Mouse (Mus musculus) cerebellum, adult 2 months (tissue): ENCODE results near the gene Pfdn5.

Source experiments
- CTCF ChIP-seq: fragments of 200-500 bp; IDR thresholded peaks from 2 replicates; pipeline ENCODE4 v1.5.1; 2011; ENCODE audit warnings: low read depth, mild to moderate bottlenecking, control low read depth, low read length, moderate library complexity, borderline replicate concordance; ENCODE audit not compliant: insufficient read depth
- POLR2A ChIP-seq: fragments of 200-500 bp; IDR thresholded peaks from 2 replicates; pipeline ENCODE4 v1.6.1; 2011; ENCODE audit warnings: low read length, control low read depth, borderline replicate concordance; ENCODE audit not compliant: insufficient read depth

DNA sequence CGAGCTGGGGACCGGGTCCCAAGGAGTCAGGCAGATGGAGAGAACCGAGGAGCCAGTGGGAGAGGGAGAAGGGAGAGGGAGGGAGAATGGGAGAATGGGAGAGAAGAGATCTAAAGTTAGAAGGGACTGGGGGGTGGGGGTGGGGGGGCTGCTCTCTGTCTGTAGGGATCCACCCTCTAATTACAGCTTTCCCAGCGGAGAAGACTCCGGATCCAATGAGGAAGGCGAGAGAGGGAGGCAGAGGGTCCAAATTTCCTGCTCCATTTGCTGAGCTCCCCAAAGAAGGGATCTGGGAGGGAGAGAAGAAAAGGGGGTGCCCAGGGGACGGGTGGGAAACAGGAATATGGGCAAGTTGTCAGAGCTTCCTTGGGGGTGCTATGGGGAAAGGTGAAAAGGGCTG lies 40.3 kb downstream of the Pfdn5 start:
- no peak for TF ChIP-seq CTCF
- TF ChIP-seq POLR2A: no peak
